Mouse (Mus musculus): ENCODE data around the gene Mif.
"Not testable (repeated sequence)": the region's sequence is repeated elsewhere in the genome, so short reads cannot be mapped to it uniquely, and the experiment has no call there.

The Mif gene

GRCm38 (mm10) chr10:75872915-75873542, 13.0 kb upstream of the Mif start:
- peak; percentile 62 for DNase-seq

- DNase-seq = no peak
Measured at GRCm38 (mm10) chr10:75872025-75872914, 12.2 kb upstream of the Mif start.

- DNase-seq = no peak
Measured at GRCm38 (mm10) chr10:75861587-75861986, 1.5 kb upstream of the Mif start.

- DNase-seq = no peak
Measured at GRCm38 (mm10) chr10:75860746-75861145, 706 bp upstream of the Mif start.

- no peak for DNase-seq
Measured at GRCm38 (mm10) chr10:75859107-75859746, 813 bp downstream of the Mif start.

- DNase-seq = no peak
Measured at GRCm38 (mm10) chr10:75857598-75857997, 2.4 kb downstream of the Mif start.

GRCm38 (mm10) chr10:75856976-75857375, 3.1 kb downstream of the Mif start:
- no peak for DNase-seq

- DNase-seq = no peak
Measured at GRCm38 (mm10) chr10:75856155-75856907, 3.7 kb downstream of the Mif start.

GRCm38 (mm10) chr10:75855416-75855981, 4.5 kb downstream of the Mif start:
- no peak for DNase-seq

GRCm38 (mm10) chr10:75854791-75855190, 5.2 kb downstream of the Mif start:
- DNase-seq = no peak

- no peak for DNase-seq
Measured at GRCm38 (mm10) chr10:75854096-75854495, 5.9 kb downstream of the Mif start.

GRCm38 (mm10) chr10:75853452-75853851, 6.6 kb downstream of the Mif start:
- peak; percentile 73 for DNase-seq

- DNase-seq = no peak
Measured at GRCm38 (mm10) chr10:75852539-75853125, 7.4 kb downstream of the Mif start.

GRCm38 (mm10) chr10:75851681-75852080, 8.4 kb downstream of the Mif start:
- no peak for DNase-seq

- no peak for DNase-seq
Measured at GRCm38 (mm10) chr10:75851076-75851475, 9.0 kb downstream of the Mif start.

- DNase-seq = no peak
Measured at GRCm38 (mm10) chr10:75848382-75848781, 11.7 kb downstream of the Mif start.

GRCm38 (mm10) chr10:75845306-75845930, 14.6 kb downstream of the Mif start:
- no peak for DNase-seq

GRCm38 (mm10) chr10:75844800-75845199, 15.2 kb downstream of the Mif start:
- no peak for DNase-seq

- DNase-seq = not testable (repeated sequence)
Measured at GRCm38 (mm10) chr10:75843898-75844297, 16.1 kb downstream of the Mif start.

GRCm38 (mm10) chr10:75839092-75839491, 20.9 kb downstream of the Mif start:
- no peak for DNase-seq

GRCm38 (mm10) chr10:75837248-75837759, 22.7 kb downstream of the Mif start, which contains the start of gene Gstt2:
Gene Gstt2 (minus strand): TSS chr10:75837424.
- DNase-seq = peak; percentile 91

All from right cerebral cortex, postnatal 25 days (tissue).